Mouse (Mus musculus) heart, embryonic 16.5 days (tissue): ENCODE results near the gene Lrmda. TPM values are rescaled to one million over a fixed set of nuclear protein-coding genes. Genes with fewer than 3 reads are reported as not detected.

Experiments
- ATAC-seq: fragments of 200-750 bp; cut with Nextera tagmentation; replicated peaks from 2 replicates; pipeline ENCODE4 v1.8.0; 2017; ENCODE audit warnings: moderate number of reproducible peaks; ENCODE audit not compliant: insufficient read depth, low FRiP score; ENCODE audit errors: extremely low read depth
- H3K27ac ChIP-seq: fragments of 300-500 bp; sonication (generic); 2 replicates; pipeline ENCODE4 v1.5.1; 2014; ENCODE audit warnings: mild to moderate bottlenecking, low read length, control low read depth, moderate library complexity
- H3K27me3 ChIP-seq: fragments of 300-500 bp; sonication (generic); 2 replicates; pipeline ENCODE4 v1.6.1; 2014; ENCODE audit warnings: low read length, mixed read lengths; ENCODE audit not compliant: control insufficient read depth, insufficient read depth
- H3K36me3 ChIP-seq: fragments of 300-500 bp; sonication (generic); 2 replicates; pipeline ENCODE4 v1.6.1; 2014; ENCODE audit not compliant: control insufficient read depth, insufficient read depth
- H3K4me1 ChIP-seq: fragments of 300-500 bp; sonication (generic); 2 replicates; pipeline ENCODE4 v1.6.1; 2014; ENCODE audit warnings: low read length, mixed read lengths; ENCODE audit not compliant: control insufficient read depth, insufficient read depth
- H3K4me2 ChIP-seq: fragments of 300-500 bp; sonication (generic); 2 replicates; pipeline ENCODE4 v1.6.1; 2014; ENCODE audit warnings: low read depth, mild to moderate bottlenecking, control low read depth, low read length
- H3K4me3 ChIP-seq: fragments of 300-500 bp; sonication (generic); 2 replicates; pipeline ENCODE4 v1.5.1; 2014; ENCODE audit warnings: mild to moderate bottlenecking, control low read depth, low read length
- H3K9ac ChIP-seq: fragments of 300-500 bp; sonication (generic); 2 replicates; pipeline ENCODE4 v1.6.1; 2014; ENCODE audit warnings: low read length, control low read depth
- H3K9me3 ChIP-seq: fragments of 300-500 bp; sonication (generic); replicated peaks from 2 replicates; pipeline ENCODE4 v1.6.1; 2016; ENCODE audit warnings: low read length; ENCODE audit not compliant: control insufficient read depth
- WGBS: fragments of 180-500 bp; shearing (Covaris S2); extraction: QIAGEN DNeasy Blood & Tissue Kit; methylation state at CpG from one replicate; pipeline ENCODE4 v1.1.7; 2014; 5-methylcytosine and 5-hydroxymethylcytosine counted together
- polyA plus RNA-seq: library from polyadenylated mRNA; unstranded; fragments of >200 nt; fragmentation: Nextera tagmentation; extraction: Ambion mirVana; gene quantifications from 2 replicates; pipeline ENCODE4 v1.2.1, GENCODE M21; 2015

Gene Lrmda
- polyA plus RNA-seq, 1 experiment from 2014 or later, result 0.55 TPM

GRCm38 (mm10) chr14:22201667-22202066, 182.2 kb downstream of the Lrmda start:
- ATAC-seq, result no peak; the same call in 1 of the 2 replicates
- WGBS, result 45% methylated on average over 2 of the region's 2 CpGs
- no peaks in the 10 kb centered on the region for H3K27me3 ChIP-seq

GRCm38 (mm10) chr14:22210601-22211000, 191.1 kb downstream of the Lrmda start:
- H3K9ac ChIP-seq, result no peak overlapping the region
- H3K4me2 ChIP-seq, result no peak overlapping the region
- H3K4me1 ChIP-seq, result peaks cover 15% of the 10 kb centered on the region
- no peaks in the 10 kb centered on the region for H3K27me3 ChIP-seq
- no peak overlapping the region for H3K27ac ChIP-seq
- no peak overlapping the region for H3K4me3 ChIP-seq
- H3K36me3 ChIP-seq, result no peaks in the 10 kb centered on the region
- H3K9me3 ChIP-seq, result no peaks in the 10 kb centered on the region
- ATAC-seq, result no peak
- WGBS, result 89% methylated on average over 1 of the region's 1 CpGs

More at GRCm38 (mm10) chr14:22201667-22202066, 182.2 kb downstream of the Lrmda start:
- Histone ChIP-seq H3K27ac (no peak overlapping the region), H3K4me1 (peaks cover 13% of the 10 kb centered on the region), H3K4me3 (no peak overlapping the region), H3K4me2 (no peak overlapping the region), H3K9me3 (no peaks in the 10 kb centered on the region), H3K36me3 (no peaks in the 10 kb centered on the region), H3K9ac (no peak overlapping the region)

GRCm38 (mm10) chr14:22218183-22218582, 198.7 kb downstream of the Lrmda start:
- H3K36me3 ChIP-seq, result no peaks in the 10 kb centered on the region
- 78% methylated on average over 4 of the region's 4 CpGs for WGBS

GRCm38 (mm10) chr14:22222038-22222437, 202.5 kb downstream of the Lrmda start:
- no peaks in the 10 kb centered on the region for H3K27me3 ChIP-seq
- H3K9me3 ChIP-seq, result no peaks in the 10 kb centered on the region
- no peak for ATAC-seq
- WGBS, result 66% methylated on average over 1 of the region's 1 CpGs
- H3K4me3 ChIP-seq, result no peak overlapping the region
- H3K4me2 ChIP-seq, result no peak overlapping the region
- no peaks in the 10 kb centered on the region for H3K36me3 ChIP-seq
- no peak overlapping the region for H3K27ac ChIP-seq
- no peak overlapping the region for H3K9ac ChIP-seq
- no peaks in the 10 kb centered on the region for H3K4me1 ChIP-seq

More at GRCm38 (mm10) chr14:22218183-22218582, 198.7 kb downstream of the Lrmda start:
- Histone ChIP-seq H3K4me3 (no peak overlapping the region), H3K4me2 (no peak overlapping the region), H3K27ac (no peak overlapping the region), H3K27me3 (no peaks in the 10 kb centered on the region), H3K9me3 (no peaks in the 10 kb centered on the region), H3K9ac (no peak overlapping the region), H3K4me1 (peaks cover 4% of the 10 kb centered on the region)
- ATAC-seq, result no peak

- WGBS, result 88% methylated on average over 3 of the region's 3 CpGs
These were observed 203.1 kb downstream of the Lrmda start for GRCm38 (mm10) chr14:22222574-22222973.

GRCm38 (mm10) chr14:22226205-22226604, 206.7 kb downstream of the Lrmda start:
- Histone ChIP-seq H3K4me3 (no peak overlapping the region), H3K36me3 (no peaks in the 10 kb centered on the region), H3K27ac (no peak overlapping the region), H3K4me1 (no peaks in the 10 kb centered on the region), H3K4me2 (no peak overlapping the region), H3K9ac (no peak overlapping the region), H3K9me3 (no peaks in the 10 kb centered on the region), H3K27me3 (no peaks in the 10 kb centered on the region)
- WGBS, result 35% methylated on average over 2 of the region's 2 CpGs
- no peak for ATAC-seq

More at GRCm38 (mm10) chr14:22222574-22222973, 203.1 kb downstream of the Lrmda start:
- H3K36me3 ChIP-seq, result no peaks in the 10 kb centered on the region
- H3K4me1 ChIP-seq, result no peaks in the 10 kb centered on the region
- no peaks in the 10 kb centered on the region for H3K9me3 ChIP-seq
- no peak overlapping the region for H3K27ac ChIP-seq
- no peak overlapping the region for H3K4me2 ChIP-seq
- no peak overlapping the region for H3K9ac ChIP-seq
- H3K4me3 ChIP-seq, result no peak overlapping the region
- ATAC-seq, result no peak
- no peaks in the 10 kb centered on the region for H3K27me3 ChIP-seq

GRCm38 (mm10) chr14:22228253-22228968, 208.9 kb downstream of the Lrmda start:
- Histone ChIP-seq H3K9me3 (no peaks in the 10 kb centered on the region), H3K9ac (no peak overlapping the region), H3K4me3 (no peak overlapping the region), H3K4me2 (no peak overlapping the region), H3K27me3 (no peaks in the 10 kb centered on the region), H3K36me3 (no peaks in the 10 kb centered on the region), H3K4me1 (no peaks in the 10 kb centered on the region), H3K27ac (no peak overlapping the region)
- ATAC-seq, result no peak
- 66% methylated on average over 7 of the region's 7 CpGs for WGBS

GRCm38 (mm10) chr14:22240315-22240714, 220.8 kb downstream of the Lrmda start:
- no peak for ATAC-seq
- Histone ChIP-seq H3K4me2 (no peak overlapping the region), H3K36me3 (no peaks in the 10 kb centered on the region), H3K4me3 (no peak overlapping the region), H3K27me3 (no peaks in the 10 kb centered on the region), H3K9me3 (no peaks in the 10 kb centered on the region), H3K4me1 (no peaks in the 10 kb centered on the region), H3K9ac (no peak overlapping the region), H3K27ac (no peak overlapping the region)
- 81% methylated on average over 3 of the region's 3 CpGs for WGBS

- H3K27ac ChIP-seq, result no peak overlapping the region
- H3K9me3 ChIP-seq, result no peaks in the 10 kb centered on the region
- no peaks in the 10 kb centered on the region for H3K4me1 ChIP-seq
- ATAC-seq, result no peak
- no peak overlapping the region for H3K4me2 ChIP-seq
- no peaks in the 10 kb centered on the region for H3K36me3 ChIP-seq
- WGBS, result 83% methylated on average over 12 of the region's 12 CpGs
- H3K27me3 ChIP-seq, result no peaks in the 10 kb centered on the region
- no peak overlapping the region for H3K9ac ChIP-seq
- H3K4me3 ChIP-seq, result no peak overlapping the region
These were observed 235.9 kb downstream of the Lrmda start for GRCm38 (mm10) chr14:22255458-22255857.
